Mouse (Mus musculus): ENCODE measurements around the gene Prkca. TPM values are rescaled to one million over a fixed set of nuclear protein-coding genes. Genes with fewer than 3 reads are reported as not detected.

Gene Prkca
- total RNA-seq, 2 experiments from 2014 or later = 211 to 215 TPM

DNA sequence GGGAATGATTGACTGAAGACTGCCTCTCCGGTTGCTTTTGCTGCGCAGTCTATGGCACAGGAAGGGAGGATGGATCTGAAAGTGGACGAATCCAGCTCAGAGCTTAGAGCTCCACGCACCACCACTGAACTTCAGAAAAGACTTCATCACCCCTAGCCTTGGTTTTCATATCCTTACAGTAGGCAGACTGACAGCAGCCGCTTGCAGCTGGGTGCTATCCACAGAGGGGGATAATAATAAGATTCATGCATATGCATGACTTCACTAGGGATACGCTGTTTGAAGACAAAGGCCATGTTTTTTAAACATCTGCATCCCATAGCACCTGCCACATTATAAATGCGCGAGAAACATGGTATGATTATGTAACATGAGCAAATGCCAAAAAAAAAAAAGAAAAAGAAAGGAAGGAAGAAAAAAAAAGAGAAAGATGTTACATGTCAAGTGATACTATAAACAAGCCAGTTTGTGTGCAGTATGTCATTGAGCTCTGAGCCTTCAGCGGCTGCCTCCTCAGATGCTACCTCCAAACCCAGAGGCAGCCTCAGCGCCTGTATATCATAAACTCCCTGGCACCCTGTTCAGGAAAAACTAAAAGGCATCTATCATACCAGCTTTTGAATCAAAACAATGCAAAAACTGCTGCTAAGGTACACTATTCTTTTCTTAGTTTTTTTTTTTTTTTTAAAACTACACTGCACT, 162.6 kb downstream of the Prkca start:
- no peak for DNase-seq (ENCODE audit: extremely low spot score in 1 of 2, low spot score in 1 of 2)

- no peak for DNase-seq (ENCODE audit: extremely low spot score in 1 of 2, low spot score in 1 of 2)
Observed at GRCm38 (mm10) chr11:108178802-108179201, 164.9 kb downstream of the Prkca start.

DNA sequence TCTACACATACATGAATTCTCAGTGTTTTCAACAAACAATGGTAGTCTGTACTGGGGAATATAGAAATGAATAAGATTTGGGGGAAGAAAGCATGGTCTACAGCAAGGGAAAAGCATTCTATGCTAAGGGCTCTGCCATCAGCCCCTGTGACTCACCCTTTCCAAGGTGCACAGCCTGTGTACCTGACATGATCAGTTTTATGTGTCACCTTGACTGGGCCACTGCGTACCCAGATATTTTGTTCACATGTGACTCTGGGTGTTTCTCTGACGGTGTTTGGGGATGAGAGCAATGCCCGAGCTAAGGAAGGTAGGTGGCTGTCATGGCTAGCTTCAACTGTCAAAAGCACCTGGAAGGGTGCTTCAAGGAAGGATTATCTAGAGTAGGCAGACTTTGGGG, 165.5 kb downstream of the Prkca start:
- no peak for DNase-seq (ENCODE audit: extremely low spot score in 1 of 2, low spot score in 1 of 2)

GRCm38 (mm10) chr11:108176715-108177114, 167.0 kb downstream of the Prkca start:
- no peak for DNase-seq (ENCODE audit: extremely low spot score in 1 of 2, low spot score in 1 of 2)

DNA sequence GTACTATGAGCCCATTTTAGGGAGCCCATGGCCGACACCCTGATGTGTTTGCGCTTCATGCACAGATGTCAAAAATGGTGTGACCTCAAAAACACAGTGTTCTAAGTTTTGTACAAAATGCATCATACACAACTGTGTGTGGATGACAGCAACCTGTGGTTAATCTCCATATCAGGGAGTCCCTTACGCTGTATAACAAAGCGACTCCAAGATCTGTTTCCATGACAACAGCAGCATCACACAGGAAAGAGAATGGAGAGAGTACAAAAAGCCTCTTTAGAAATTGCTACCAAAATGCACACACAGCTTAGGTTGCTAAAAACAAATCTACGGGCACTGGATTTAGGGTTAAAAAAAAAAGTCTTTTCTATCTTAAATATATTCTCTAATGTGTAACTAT, 171.8 kb downstream of the Prkca start:
- DNase-seq (ENCODE audit: extremely low spot score in 1 of 2, low spot score in 1 of 2) = no peak

DNA sequence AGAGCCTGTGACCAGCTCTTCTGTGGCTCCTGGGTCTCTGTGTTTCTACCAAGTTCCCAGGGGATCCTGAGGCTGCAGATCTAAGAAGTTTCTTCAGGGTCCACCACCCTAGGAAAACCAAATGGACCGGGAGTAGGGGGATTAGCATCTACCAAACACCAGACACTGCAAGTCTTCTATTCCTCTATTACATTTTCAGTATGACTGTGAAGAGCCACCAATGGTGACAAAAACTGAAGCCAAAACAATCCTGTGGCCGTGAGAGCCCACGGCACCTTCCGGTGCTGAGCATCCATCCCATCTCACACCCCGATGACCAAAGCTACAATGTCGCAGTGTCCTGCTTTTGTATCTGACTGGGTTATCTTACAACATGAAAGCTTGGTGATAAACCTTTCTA, 172.5 kb downstream of the Prkca start:
- no peak for DNase-seq (ENCODE audit: extremely low spot score in 1 of 2, low spot score in 1 of 2)

DNA sequence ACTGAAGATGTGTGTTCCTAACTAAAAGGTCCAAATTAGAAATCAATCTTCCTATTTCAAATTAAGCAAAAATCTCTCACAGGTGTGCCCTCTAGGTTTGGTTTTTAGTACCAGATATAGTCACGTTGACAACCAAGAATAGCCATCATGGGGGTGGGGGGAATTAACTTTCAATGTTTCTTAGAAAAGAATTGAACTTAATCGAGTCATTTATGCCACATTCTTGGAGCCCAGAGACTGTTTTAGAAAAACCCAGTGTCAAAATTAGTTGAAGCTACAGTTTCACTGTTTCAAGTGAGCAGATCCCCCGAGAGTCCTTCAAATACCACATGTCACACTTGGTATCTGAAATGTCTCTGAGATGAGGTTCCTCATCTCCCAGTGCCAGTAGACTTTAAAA, 173.6 kb downstream of the Prkca start:
- no peak for DNase-seq (ENCODE audit: extremely low spot score in 1 of 2, low spot score in 1 of 2)

- DNase-seq (ENCODE audit: extremely low spot score in 1 of 2, low spot score in 1 of 2) = no peak
Observed at GRCm38 (mm10) chr11:108165725-108166124, 178.0 kb downstream of the Prkca start.

GRCm38 (mm10) chr11:108162639-108163038, 181.1 kb downstream of the Prkca start:
- no peak for DNase-seq (ENCODE audit: extremely low spot score in 1 of 2, low spot score in 1 of 2)

- no peak for DNase-seq (ENCODE audit: extremely low spot score in 1 of 2, low spot score in 1 of 2)
Observed at GRCm38 (mm10) chr11:108162110-108162509, 181.6 kb downstream of the Prkca start.

GRCm38 (mm10) chr11:108160056-108160455, 183.7 kb downstream of the Prkca start:
- DNase-seq (ENCODE audit: extremely low spot score in 1 of 2, low spot score in 1 of 2) = no peak

- no peak for DNase-seq (ENCODE audit: extremely low spot score in 1 of 2, low spot score in 1 of 2)
Observed at GRCm38 (mm10) chr11:108158046-108158445, 185.7 kb downstream of the Prkca start.

DNA sequence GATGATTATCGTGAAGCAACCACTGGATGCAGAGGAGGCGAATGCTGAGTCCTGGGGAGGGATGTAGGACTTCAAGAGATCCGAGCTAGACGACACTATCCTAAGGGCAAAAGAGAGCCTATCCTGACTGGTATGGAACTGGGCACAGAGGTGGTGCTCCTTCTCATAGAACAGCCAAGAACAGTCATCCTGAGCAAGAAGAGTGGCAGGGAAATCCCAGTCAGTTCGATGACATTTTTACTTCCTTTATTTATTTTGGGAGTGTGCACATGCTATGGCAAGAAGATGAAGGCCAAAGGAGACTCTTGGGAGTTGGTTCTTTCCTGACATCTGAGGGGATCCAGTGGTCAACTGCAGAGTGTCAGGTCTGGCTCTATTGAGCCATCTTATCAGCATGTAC, 186.7 kb downstream of the Prkca start:
- no peak for DNase-seq (ENCODE audit: extremely low spot score in 1 of 2, low spot score in 1 of 2)

- no peak for DNase-seq (ENCODE audit: extremely low spot score in 1 of 2, low spot score in 1 of 2)
Observed at GRCm38 (mm10) chr11:108156107-108156506, 187.6 kb downstream of the Prkca start.

GRCm38 (mm10) chr11:108155088-108155580, 188.6 kb downstream of the Prkca start:
- DNase-seq (ENCODE audit: extremely low spot score in 1 of 2, low spot score in 1 of 2) = no peak

DNA sequence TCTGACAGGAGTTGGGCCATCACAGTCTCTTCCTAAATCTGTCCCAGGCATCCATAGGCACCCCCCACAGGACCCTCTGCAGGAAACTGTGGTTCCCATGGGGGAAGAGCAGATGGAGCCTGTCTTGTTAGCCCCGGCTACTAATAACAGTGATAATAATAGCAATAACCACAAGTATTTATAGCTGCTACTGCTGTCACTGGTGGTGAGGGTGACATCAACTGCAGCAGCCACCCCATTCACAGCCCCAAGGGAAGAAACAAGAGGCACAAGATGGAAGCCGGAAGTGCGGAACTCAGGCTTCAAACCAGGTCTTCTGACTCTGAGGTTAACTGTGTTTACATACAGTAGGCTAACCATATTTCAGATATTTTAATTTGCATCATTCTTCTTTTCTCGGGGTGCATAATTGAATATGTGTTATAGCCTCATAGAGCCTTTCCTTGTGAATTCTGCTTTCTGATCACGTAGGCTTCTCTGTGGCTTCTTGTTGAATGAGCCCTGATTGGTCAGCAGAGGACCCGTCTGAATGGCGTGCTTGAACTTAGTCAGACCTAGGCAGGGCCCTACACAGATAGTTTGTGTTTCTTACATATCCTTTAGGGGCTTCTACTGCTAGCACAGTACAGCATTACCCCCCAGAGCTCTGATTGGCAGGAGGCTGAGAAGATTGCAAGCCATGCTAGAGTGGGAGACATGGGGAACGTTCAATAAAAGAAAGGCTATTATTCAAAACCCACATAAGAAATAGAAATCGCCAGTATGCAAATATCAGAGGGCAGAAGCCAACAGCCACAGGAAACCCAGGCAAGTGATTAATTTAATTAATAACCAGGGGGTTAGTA, 189.5 kb downstream of the Prkca start:
- DNase-seq (ENCODE audit: extremely low spot score in 1 of 2, low spot score in 1 of 2) = no peak

DNA sequence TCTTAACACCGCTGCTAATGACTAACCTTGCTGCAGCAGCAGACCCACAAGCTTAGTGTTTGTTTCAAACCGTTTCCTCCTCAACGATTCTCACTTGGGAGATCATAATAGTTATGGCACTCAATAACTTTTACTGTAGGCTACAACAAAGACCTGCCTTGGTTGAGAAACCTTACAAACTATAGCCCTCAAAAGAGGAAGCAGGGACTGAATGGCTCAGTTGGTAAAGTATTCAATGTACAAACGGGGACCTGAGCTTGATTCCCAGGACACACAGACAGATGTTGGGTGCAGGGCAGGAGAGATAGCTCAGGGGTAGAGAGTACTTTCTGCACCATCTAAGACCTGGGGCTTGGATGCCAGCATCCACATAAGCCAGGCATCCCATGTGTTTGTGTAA, 191.1 kb downstream of the Prkca start:
- no peak for DNase-seq (ENCODE audit: extremely low spot score in 1 of 2, low spot score in 1 of 2)

GRCm38 (mm10) chr11:108150410-108150809, 193.3 kb downstream of the Prkca start:
- DNase-seq (ENCODE audit: extremely low spot score in 1 of 2, low spot score in 1 of 2) = peak; percentile 49 to 56

DNA sequence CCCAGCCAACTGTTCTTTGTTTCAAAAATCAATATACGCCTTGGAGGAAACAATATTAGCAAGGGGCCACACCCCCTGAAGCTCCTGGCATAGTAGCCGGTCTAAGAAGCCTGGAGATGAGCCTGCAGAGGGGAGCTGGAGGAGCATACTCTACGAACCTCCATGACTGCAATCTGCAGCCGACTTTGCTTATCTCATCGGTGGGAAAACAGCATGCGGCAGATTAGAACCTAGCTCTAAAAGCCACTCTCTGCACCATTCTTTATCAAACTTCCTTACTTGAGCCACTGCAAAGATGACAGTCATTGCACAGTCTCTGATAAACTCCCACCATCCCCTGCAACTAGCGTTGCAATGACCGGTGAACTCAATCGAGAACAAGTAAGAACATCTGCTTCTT, 194.5 kb downstream of the Prkca start:
- no peak for DNase-seq (ENCODE audit: extremely low spot score in 1 of 2, low spot score in 1 of 2)

- no peak for DNase-seq (ENCODE audit: extremely low spot score in 1 of 2, low spot score in 1 of 2)
Observed at GRCm38 (mm10) chr11:108148491-108148890, 195.2 kb downstream of the Prkca start.

DNA sequence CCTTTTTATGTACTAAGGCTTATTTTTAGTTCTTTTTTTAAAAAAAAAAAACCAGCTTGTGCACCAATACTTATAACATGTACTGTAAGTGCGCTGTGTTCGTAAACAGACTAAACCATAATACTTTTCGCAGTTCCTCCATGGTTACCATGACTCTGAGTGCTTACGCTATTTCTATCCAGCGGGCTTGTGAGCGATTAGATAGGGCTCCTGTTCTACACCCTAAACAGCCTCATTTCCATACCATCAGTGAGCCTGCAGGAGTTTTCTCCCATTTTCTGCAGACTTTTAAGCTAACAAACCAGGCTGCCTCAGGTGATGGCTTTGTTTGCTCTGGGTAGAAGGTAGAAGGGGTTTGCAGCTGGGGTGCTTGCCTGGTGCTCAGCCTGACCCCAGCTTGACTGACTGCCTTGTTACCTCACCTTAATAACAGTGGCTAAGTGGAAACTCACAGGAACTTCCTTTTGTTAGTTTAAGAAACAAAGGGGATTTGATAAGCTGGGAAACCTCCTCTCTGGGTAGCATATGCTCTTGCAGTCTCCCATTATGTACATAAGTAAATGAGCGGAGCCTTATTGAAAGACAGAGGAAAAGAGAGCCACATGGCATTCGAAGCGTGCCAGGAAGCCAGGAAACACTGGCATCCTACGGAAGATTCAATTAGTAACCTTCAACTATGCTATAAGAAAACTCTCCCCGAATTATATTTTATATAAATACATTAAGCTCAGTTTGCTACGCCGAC, 197.8 kb downstream of the Prkca start:
- DNase-seq (ENCODE audit: extremely low spot score in 1 of 2, low spot score in 1 of 2) = no peak

All from layer of hippocampus, postnatal 25 days (tissue).